Mouse (Mus musculus) liver, embryonic 16.5 days (tissue): ENCODE results near the gene Rbfox3. TPM values are rescaled to one million over a fixed set of nuclear protein-coding genes. Genes with fewer than 3 reads are reported as not detected.

Experiments used
- ATAC-seq: fragments of 200-750 bp; cut with Nextera tagmentation; 2 replicates; pipeline ENCODE4 v1.8.0; 2017; ENCODE audit warnings: low read depth, mild to moderate bottlenecking, moderate number of reproducible peaks, moderate library complexity
- H3K27ac ChIP-seq: fragments of 300-500 bp; sonication (generic); 2 replicates; pipeline ENCODE4 v1.5.1; 2014; ENCODE audit warnings: mild to moderate bottlenecking, low read length
- H3K27me3 ChIP-seq: fragments of 300-500 bp; sonication (generic); 2 replicates; pipeline ENCODE4 v1.6.1; 2014; ENCODE audit warnings: low read depth, low read length, mixed read lengths; ENCODE audit not compliant: control insufficient read depth, insufficient read depth
- H3K36me3 ChIP-seq: fragments of 300-500 bp; sonication (generic); 2 replicates; pipeline ENCODE4 v1.6.1; 2014; ENCODE audit warnings: mild to moderate bottlenecking; ENCODE audit not compliant: control insufficient read depth, insufficient read depth
- H3K4me1 ChIP-seq: fragments of 300-500 bp; sonication (generic); 2 replicates; pipeline ENCODE4 v1.6.1; 2014; ENCODE audit warnings: low read depth, low read length, mixed read lengths; ENCODE audit not compliant: control insufficient read depth
- H3K4me2 ChIP-seq: fragments of 300-500 bp; sonication (generic); 2 replicates; pipeline ENCODE4 v1.6.1; 2014; ENCODE audit warnings: low read depth, low read length, mixed read lengths
- H3K4me3 ChIP-seq: fragments of 300-500 bp; sonication (generic); 2 replicates; pipeline ENCODE4 v1.5.1; 2014; ENCODE audit warnings: low read depth, mild to moderate bottlenecking, low read length
- H3K9ac ChIP-seq: fragments of 300-500 bp; sonication (generic); 2 replicates; pipeline ENCODE4 v1.6.1; 2014; ENCODE audit warnings: low read depth, low read length
- H3K9me3 ChIP-seq: fragments of 300-500 bp; sonication (generic); replicated peaks from 2 replicates; pipeline ENCODE4 v1.6.1; 2016; ENCODE audit warnings: low read length; ENCODE audit not compliant: control insufficient read depth
- WGBS: fragments of 180-500 bp; shearing (Covaris S2); extraction: QIAGEN DNeasy Blood & Tissue Kit; methylation state at CpG from one replicate; pipeline ENCODE4 v1.1.7; 2014; ENCODE audit not compliant: insufficient replicate concordance; 5-methylcytosine and 5-hydroxymethylcytosine counted together
- polyA plus RNA-seq: library from polyadenylated mRNA; unstranded; fragments of >200 nt; fragmentation: Nextera tagmentation; extraction: Ambion mirVana; gene quantifications from 2 replicates; pipeline ENCODE4 v1.2.1, GENCODE M21; 2015

The Rbfox3 gene
- polyA plus RNA-seq, 1 experiment from 2014 or later = 0.40 TPM

DNA sequence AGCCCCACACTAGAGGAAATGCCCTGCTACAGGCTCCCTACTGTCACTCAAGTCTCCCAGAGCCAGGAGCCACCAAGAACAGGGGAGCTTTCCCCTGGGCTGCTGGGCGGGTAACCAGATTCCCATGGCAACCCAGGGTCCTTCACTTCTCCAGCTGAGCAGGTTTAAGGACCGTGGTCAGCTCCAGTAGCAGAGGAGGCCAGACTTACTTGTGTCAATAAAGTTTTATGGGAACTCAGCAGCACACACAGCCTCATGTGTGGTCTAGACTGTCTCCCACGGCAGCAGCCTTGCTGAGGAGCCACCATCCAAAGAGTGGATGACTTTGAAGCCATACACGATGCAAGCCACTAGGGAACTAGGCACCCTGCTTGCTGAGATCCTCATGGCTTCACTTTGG, 365.7 kb downstream of the Rbfox3 start:
- H3K36me3 ChIP-seq = no peaks in the 10 kb centered on the region
- H3K9ac ChIP-seq = no peak overlapping the region
- no peak for ATAC-seq
- no peak overlapping the region for H3K4me3 ChIP-seq
- WGBS = 4% methylated on average over 4 of the region's 4 CpGs
- H3K4me1 ChIP-seq = no peaks in the 10 kb centered on the region
- no peaks in the 10 kb centered on the region for H3K27me3 ChIP-seq
- no peaks in the 10 kb centered on the region for H3K9me3 ChIP-seq
- no peak overlapping the region for H3K27ac ChIP-seq
- no peak overlapping the region for H3K4me2 ChIP-seq

GRCm38 (mm10) chr11:118544564-118544963, 366.8 kb downstream of the Rbfox3 start:
- no peak for ATAC-seq
- no peaks in the 10 kb centered on the region for H3K27me3 ChIP-seq
- H3K4me2 ChIP-seq = no peak overlapping the region
- no peaks in the 10 kb centered on the region for H3K9me3 ChIP-seq
- H3K27ac ChIP-seq = no peak overlapping the region
- H3K4me1 ChIP-seq = no peaks in the 10 kb centered on the region
- H3K4me3 ChIP-seq = no peak overlapping the region
- 60% methylated on average over 6 of the region's 6 CpGs for WGBS
- no peak overlapping the region for H3K9ac ChIP-seq
- no peaks in the 10 kb centered on the region for H3K36me3 ChIP-seq

GRCm38 (mm10) chr11:118542906-118543305, 368.5 kb downstream of the Rbfox3 start:
- H3K4me2 ChIP-seq = no peak overlapping the region
- no peak overlapping the region for H3K27ac ChIP-seq
- no peaks in the 10 kb centered on the region for H3K36me3 ChIP-seq
- H3K4me1 ChIP-seq = no peaks in the 10 kb centered on the region
- H3K9ac ChIP-seq = no peak overlapping the region
- WGBS = 54% methylated on average over 7 of the region's 7 CpGs
- no peaks in the 10 kb centered on the region for H3K27me3 ChIP-seq
- no peaks in the 10 kb centered on the region for H3K9me3 ChIP-seq
- no peak for ATAC-seq
- H3K4me3 ChIP-seq = no peak overlapping the region

- no peaks in the 10 kb centered on the region for H3K27me3 ChIP-seq
- no peaks in the 10 kb centered on the region for H3K4me1 ChIP-seq
- H3K9me3 ChIP-seq = no peaks in the 10 kb centered on the region
- H3K4me2 ChIP-seq = no peak overlapping the region
- H3K9ac ChIP-seq = no peak overlapping the region
- ATAC-seq = no peak
- no peak overlapping the region for H3K4me3 ChIP-seq
- H3K27ac ChIP-seq = no peak overlapping the region
- no peaks in the 10 kb centered on the region for H3K36me3 ChIP-seq
- 49% methylated on average over 12 of the region's 12 CpGs for WGBS
Measured at GRCm38 (mm10) chr11:118540411-118541026, 370.9 kb downstream of the Rbfox3 start.

GRCm38 (mm10) chr11:118538008-118538407, 373.4 kb downstream of the Rbfox3 start:
- Histone ChIP-seq H3K9ac (no peak overlapping the region), H3K27me3 (no peaks in the 10 kb centered on the region), H3K4me2 (no peak overlapping the region), H3K36me3 (no peaks in the 10 kb centered on the region), H3K27ac (no peak overlapping the region), H3K4me1 (no peaks in the 10 kb centered on the region), H3K9me3 (no peaks in the 10 kb centered on the region), H3K4me3 (no peak overlapping the region)
- 67% methylated on average over 11 of the region's 11 CpGs for WGBS
- no peak for ATAC-seq

DNA sequence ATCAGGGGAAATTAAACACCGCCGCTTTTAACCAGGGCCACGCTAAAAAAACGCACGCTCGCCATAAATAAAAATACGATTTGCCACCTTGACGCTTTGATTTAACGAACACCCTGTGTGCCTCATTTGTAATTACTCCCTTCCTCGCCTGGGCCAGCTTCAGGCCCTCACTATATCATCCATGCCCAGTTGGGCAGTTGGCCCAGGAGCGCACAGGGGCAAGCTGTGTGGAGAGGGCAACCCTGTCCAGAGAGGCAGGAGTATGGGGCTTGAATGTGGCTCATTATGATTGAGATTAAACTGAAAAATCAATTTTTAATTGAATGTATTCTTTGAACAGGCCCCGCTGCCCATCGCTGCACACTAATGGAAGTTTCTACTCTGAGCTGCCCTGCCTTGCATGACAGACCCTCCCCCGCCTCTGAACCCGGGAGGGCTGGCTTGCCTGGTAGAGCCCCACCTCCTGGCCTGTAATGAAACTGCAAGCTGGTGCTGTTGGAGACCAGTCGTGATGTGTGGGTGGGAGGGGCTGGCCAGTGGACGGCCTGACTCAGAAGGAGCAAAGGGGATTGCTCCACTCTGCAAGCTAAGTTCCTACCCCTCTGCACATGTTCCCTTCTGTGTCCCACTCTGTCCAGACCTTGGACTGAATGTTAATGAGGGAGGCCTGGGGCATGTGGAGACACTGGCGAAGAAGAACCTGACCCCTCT, 376.9 kb downstream of the Rbfox3 start:
- Histone ChIP-seq H3K36me3 (no peaks in the 10 kb centered on the region), H3K4me1 (no peaks in the 10 kb centered on the region), H3K4me3 (no peak overlapping the region), H3K9me3 (no peaks in the 10 kb centered on the region), H3K27me3 (no peaks in the 10 kb centered on the region), H3K27ac (no peak overlapping the region), H3K4me2 (no peak overlapping the region), H3K9ac (no peak overlapping the region)
- 32% methylated on average over 18 of the region's 18 CpGs for WGBS
- ATAC-seq = no peak

DNA sequence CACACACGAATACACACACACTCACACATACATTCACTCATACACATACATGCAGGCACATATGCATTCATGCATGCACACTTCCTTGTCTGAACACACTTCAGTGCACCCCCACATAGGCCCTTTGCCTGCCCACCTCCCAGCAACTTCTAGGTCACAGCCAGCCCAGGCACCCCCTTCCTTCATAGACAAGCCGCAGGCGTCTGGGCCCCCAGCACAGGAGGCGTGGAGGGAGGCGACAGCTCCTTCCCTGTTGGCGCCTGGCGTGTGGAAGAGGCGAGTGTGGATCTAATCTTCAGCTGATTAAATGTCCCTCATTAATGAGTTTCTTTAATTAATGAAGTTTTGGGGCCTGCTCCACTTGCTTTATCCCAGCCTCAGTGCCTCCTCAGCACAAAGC, 381.1 kb downstream of the Rbfox3 start:
- no peak overlapping the region for H3K27ac ChIP-seq
- H3K4me3 ChIP-seq = no peak overlapping the region
- no peaks in the 10 kb centered on the region; the same call in 1 of the 2 replicates for H3K27me3 ChIP-seq
- H3K36me3 ChIP-seq = no peaks in the 10 kb centered on the region
- WGBS = 62% methylated on average over 8 of the region's 8 CpGs
- H3K9me3 ChIP-seq = no peaks in the 10 kb centered on the region
- no peaks in the 10 kb centered on the region for H3K4me1 ChIP-seq
- no peak overlapping the region for H3K4me2 ChIP-seq
- no peak overlapping the region for H3K9ac ChIP-seq
- no peak for ATAC-seq

DNA sequence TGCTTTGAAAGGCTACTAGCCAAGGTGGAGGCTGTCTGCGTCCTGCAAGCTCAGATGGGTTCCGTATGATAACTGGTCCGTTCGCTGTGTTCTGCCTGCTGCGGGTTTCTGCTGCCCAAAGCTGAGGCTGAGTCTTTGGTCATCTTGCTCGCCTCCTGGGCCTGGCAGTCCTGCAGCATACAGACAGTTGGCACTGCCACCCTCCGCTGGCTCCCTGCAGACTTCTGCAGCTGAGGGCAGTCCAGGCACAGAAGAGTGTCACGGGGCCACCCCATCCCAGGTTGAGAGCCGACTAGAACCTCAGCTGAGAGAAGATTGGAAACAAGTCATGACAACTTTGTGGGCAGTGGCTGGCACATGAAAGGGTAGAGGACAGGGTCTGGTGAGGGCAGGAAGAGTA, 382.6 kb downstream of the Rbfox3 start:
- Histone ChIP-seq H3K4me1 (no peaks in the 10 kb centered on the region), H3K27ac (no peak overlapping the region), H3K27me3 (no peaks in the 10 kb centered on the region; the same call in 1 of the 2 replicates), H3K36me3 (no peaks in the 10 kb centered on the region), H3K9me3 (no peaks in the 10 kb centered on the region), H3K4me2 (no peak overlapping the region), H3K4me3 (no peak overlapping the region), H3K9ac (no peak overlapping the region)
- WGBS = 66% methylated on average over 9 of the region's 9 CpGs
- no peak for ATAC-seq

DNA sequence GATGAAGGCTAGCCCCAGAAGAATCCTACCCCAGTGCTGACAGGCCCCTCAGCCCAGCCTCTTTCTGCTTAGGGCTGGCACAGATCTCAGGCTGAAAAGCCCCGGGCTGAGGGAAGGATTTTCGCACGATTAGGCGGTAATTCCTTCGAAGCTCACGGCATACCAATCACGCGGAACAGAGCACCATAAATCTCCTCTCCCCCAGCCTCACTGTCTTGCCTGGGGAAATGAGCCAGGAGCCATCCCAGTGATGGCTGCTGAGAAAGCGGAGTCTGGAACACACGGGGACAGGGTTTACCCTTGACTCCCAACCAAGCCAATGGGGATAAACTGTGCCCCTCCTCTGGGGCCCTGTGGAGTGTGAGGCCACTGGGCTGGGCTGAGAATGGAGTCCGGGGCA, 386.3 kb downstream of the Rbfox3 start:
- Histone ChIP-seq H3K9ac (no peak overlapping the region), H3K27ac (no peak overlapping the region), H3K4me2 (no peak overlapping the region), H3K9me3 (no peaks in the 10 kb centered on the region), H3K27me3 (no peaks in the 10 kb centered on the region; the same call in 1 of the 2 replicates), H3K4me1 (no peaks in the 10 kb centered on the region), H3K36me3 (no peaks in the 10 kb centered on the region), H3K4me3 (no peak overlapping the region)
- WGBS = 67% methylated on average over 11 of the region's 11 CpGs
- ATAC-seq = no peak
